Mouse (Mus musculus): ENCODE measurements around the gene Acadm. TPM values are rescaled to one million over a fixed set of nuclear protein-coding genes. Genes with fewer than 3 reads are reported as not detected.

Acadm gene
- total RNA-seq, 2 experiments from 2014 or later = 53.5 to 54.0 TPM

GRCm38 (mm10) chr3:153940486-153940885 is 3.9 kb downstream of the Acadm start:
- no peak for DNase-seq

- no peak for DNase-seq
Observed at GRCm38 (mm10) chr3:153940021-153940420, 4.4 kb downstream of the Acadm start.

- no peak for DNase-seq
Observed at GRCm38 (mm10) chr3:153937116-153937810, 7.2 kb downstream of the Acadm start.

GRCm38 (mm10) chr3:153935878-153936277 is 8.6 kb downstream of the Acadm start:
- no peak for DNase-seq

- no peak for DNase-seq
Observed at GRCm38 (mm10) chr3:153932461-153932860, 12.0 kb downstream of the Acadm start.

GRCm38 (mm10) chr3:153929526-153929925 is 14.9 kb downstream of the Acadm start:
- DNase-seq = no peak

- no peak for DNase-seq
Observed at GRCm38 (mm10) chr3:153926333-153926732, 18.1 kb downstream of the Acadm start.

- no peak for DNase-seq
Observed at GRCm38 (mm10) chr3:153921147-153921910, 23.1 kb downstream of the Acadm start.

- DNase-seq = no peak
Observed at GRCm38 (mm10) chr3:153917200-153917599, 27.2 kb downstream of the Acadm start.

GRCm38 (mm10) chr3:153913510-153914243 is 30.8 kb downstream of the Acadm start:
- DNase-seq = no peak

GRCm38 (mm10) chr3:153912546-153913509 is 31.6 kb downstream of the Acadm start, which contains the start of gene Rabggtb:
Gene Rabggtb (minus strand): TSS chr3:153913009.
- DNase-seq = peak; percentile 93 to 95

- DNase-seq = no peak
Observed at GRCm38 (mm10) chr3:153911882-153912440, 32.5 kb downstream of the Acadm start.

GRCm38 (mm10) chr3:153911197-153911881 is 33.1 kb downstream of the Acadm start:
- no peak for DNase-seq

GRCm38 (mm10) chr3:153910489-153910888 is 33.9 kb downstream of the Acadm start:
- no peak for DNase-seq

- DNase-seq = no peak
Observed at GRCm38 (mm10) chr3:153908919-153909318, 35.5 kb downstream of the Acadm start.

- no peak for DNase-seq
Observed at GRCm38 (mm10) chr3:153906136-153906871, 38.1 kb downstream of the Acadm start, which contains the start of gene Msh4. Gene Msh4 (minus strand): TSS chr3:153906138.

GRCm38 (mm10) chr3:153905251-153906135 is 38.9 kb downstream of the Acadm start:
- DNase-seq = no peak

GRCm38 (mm10) chr3:153904586-153904985 is 39.8 kb downstream of the Acadm start:
- DNase-seq = no peak

GRCm38 (mm10) chr3:153902595-153902994 is 41.8 kb downstream of the Acadm start:
- no peak for DNase-seq

Data from layer of hippocampus, postnatal 36 days (tissue).